Mouse (Mus musculus): ENCODE results near the gene Frmd4a. TPM values are rescaled to one million over a fixed set of nuclear protein-coding genes. Genes with fewer than 3 reads are reported as not detected.

Frmd4a gene
- total and polyA plus RNA-seq, 3 experiments = 10.4 to 21.0 (median 20.0) TPM

DNA sequence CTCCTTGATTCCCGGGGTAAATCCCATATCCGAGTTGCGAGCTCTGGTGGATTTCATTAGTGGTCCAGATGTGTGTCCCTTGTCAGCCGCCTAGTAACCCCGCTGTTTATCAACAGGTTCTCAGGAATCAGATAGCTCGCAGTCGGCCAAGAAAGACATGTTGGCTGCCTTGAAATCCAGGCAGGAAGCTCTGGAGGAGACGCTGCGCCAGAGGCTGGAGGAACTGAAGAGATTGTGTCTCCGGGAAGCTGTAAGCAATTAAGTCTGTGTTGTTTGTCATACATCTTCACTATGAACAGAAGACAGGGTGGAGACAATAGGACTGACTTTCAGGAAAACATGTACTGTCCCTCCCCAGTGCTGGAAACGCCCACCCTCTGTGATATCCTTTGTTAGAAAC lies 568.7 kb downstream of the Frmd4a start:
- no peaks in the 10 kb centered on the region for H3K79me2 ChIP-seq (replicated peaks; ENCODE audit: control insufficient read depth, insufficient read depth, low read length)
- H3K27me3 ChIP-seq (ENCODE audit: control insufficient read depth, insufficient read depth, low read length) = no peaks in the 10 kb centered on the region
- H3K27ac ChIP-seq = peak overlapping the region; percentile 65
- H3K9ac ChIP-seq (ENCODE audit: low read depth, low read length) = no peak overlapping the region
- H3K4me3 ChIP-seq = 0 out of 2 replicates have a peak overlapping the region, but pooled peaks have one; percentile 3
- peak; percentile 51 to 67 for DNase-seq
- 33% methylated on average over 11 of the region's 11 CpGs for WGBS
- H3K4me1 ChIP-seq (ENCODE audit: control insufficient read depth, insufficient read depth, low read length) = peaks cover 4% of the 10 kb centered on the region
- TF ChIP-seq EP300 (IDR thresholded peaks at IDR 0.05; ENCODE audit: insufficient read depth, low read depth, low read length) (0 out of 2 replicates have a peak, but pooled peaks have one; percentile 33), POLR2A (IDR thresholded peaks at IDR 0.05; ENCODE audit: insufficient read depth, low read depth, low read length) (no peak)
- intact Hi-C loops (cut with DNase I) = no loop called here
- peaks cover 9% of the 10 kb centered on the region for H3K36me3 ChIP-seq (ENCODE audit: control insufficient read depth, insufficient read depth, low read length)

DNA sequence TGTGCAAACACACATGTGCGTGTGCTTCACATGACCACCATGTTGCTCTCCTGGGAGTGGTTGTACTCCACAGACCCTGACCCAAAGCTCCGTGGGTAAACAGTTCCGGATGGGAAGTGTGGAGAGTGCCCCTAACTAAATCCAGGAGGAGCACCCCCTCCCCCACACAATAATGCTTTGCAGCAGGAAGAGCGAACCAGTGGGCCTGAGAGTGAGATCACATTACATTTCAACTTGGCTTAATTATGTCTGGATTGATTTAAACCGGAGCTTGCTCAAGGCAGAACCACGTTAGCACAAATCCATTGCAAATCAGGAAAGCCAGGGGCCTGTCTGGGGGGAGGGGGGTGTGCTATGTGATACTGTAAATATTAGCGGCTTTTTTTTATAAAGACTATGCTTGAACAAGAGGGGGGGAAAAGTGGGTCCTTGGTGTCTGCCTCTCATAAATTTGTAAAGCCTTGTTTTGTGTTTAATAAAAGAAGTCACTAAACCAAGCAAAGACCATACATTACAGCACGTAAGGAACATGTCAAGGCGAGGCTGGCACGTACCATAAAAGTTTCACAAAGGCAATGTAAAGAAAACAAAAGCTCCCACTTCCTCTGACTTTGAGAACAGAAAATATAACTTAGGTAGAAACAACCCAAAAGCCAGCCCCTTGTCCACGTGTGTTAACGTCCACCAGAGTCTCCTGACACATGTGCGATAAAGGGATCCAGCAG lies 570.3 kb downstream of the Frmd4a start:
- intact Hi-C loops (cut with DNase I) = no loop called here
- no peak for DNase-seq
- Histone ChIP-seq H3K4me1 (ENCODE audit: control insufficient read depth, insufficient read depth, low read length) (peaks cover 12% of the 10 kb centered on the region), H3K36me3 (ENCODE audit: control insufficient read depth, insufficient read depth, low read length) (peaks cover 17% of the 10 kb centered on the region), H3K79me2 (replicated peaks; ENCODE audit: control insufficient read depth, insufficient read depth, low read length) (no peaks in the 10 kb centered on the region), H3K27ac (no peak overlapping the region), H3K9ac (ENCODE audit: low read depth, low read length) (no peak overlapping the region), H3K27me3 (ENCODE audit: control insufficient read depth, insufficient read depth, low read length) (no peaks in the 10 kb centered on the region), H3K4me3 (no peak overlapping the region)
- TF ChIP-seq CTCF (IDR thresholded peaks at IDR 0.05) (no peak), POLR2A (IDR thresholded peaks at IDR 0.05; ENCODE audit: insufficient read depth, low read depth, low read length) (no peak), EP300 (IDR thresholded peaks at IDR 0.05; ENCODE audit: insufficient read depth, low read depth, low read length) (no peak)
- 75% methylated on average over 13 of the region's 13 CpGs for WGBS

DNA sequence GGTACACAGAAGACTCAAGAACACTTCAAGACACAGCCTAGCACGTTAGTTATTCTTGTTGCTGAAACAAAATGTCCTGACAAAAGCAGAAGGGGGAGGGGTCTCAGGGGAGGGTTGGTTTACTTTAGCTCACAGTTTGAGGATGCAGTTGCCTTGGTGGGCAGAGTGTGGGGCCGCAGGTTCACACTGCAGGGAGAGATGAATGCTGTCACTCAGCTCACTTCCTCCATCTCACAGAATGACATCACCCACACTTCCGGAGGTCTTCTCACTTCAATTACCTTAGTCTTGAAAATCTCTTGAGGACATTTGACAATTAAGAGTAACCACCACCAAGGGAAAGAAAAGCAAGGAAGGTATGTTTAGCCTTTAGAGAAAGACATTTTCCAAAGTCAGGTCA lies 574.1 kb downstream of the Frmd4a start:
- H3K36me3 ChIP-seq (ENCODE audit: control insufficient read depth, insufficient read depth, low read length) = peaks cover 22% of the 10 kb centered on the region

DNA sequence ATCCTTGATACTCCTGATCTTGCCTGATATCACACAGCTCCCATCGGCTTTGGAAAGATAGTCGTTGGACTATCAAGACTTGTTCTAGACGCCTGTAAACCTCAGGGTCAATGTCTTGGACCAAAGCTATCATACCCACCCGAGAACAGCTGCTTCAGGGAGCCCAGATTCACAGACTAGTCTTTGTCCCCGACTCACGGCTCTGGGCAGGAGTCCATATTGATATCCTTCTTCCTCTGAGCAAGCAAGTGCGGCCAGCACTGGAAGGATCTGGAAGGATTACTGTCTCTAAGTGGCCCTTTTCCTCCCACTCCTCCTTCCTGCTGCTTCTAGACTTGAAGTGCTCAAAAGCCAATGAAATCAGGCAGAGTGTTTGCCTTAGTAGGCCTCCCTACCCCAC lies 575.1 kb downstream of the Frmd4a start:
- Histone ChIP-seq H3K27ac (peak overlapping the region; percentile 72), H3K4me1 (ENCODE audit: control insufficient read depth, insufficient read depth, low read length) (peaks cover 14% of the 10 kb centered on the region), H3K36me3 (ENCODE audit: control insufficient read depth, insufficient read depth, low read length) (peaks cover 19% of the 10 kb centered on the region), H3K27me3 (ENCODE audit: control insufficient read depth, insufficient read depth, low read length) (no peaks in the 10 kb centered on the region), H3K9ac (ENCODE audit: low read depth, low read length) (no peak overlapping the region), H3K79me2 (replicated peaks; ENCODE audit: control insufficient read depth, insufficient read depth, low read length) (no peaks in the 10 kb centered on the region), H3K4me3 (no peak overlapping the region)
- no peak for TF ChIP-seq EP300 (IDR thresholded peaks at IDR 0.05; ENCODE audit: insufficient read depth, low read depth, low read length)
- TF ChIP-seq CTCF (IDR thresholded peaks at IDR 0.05) = no peak
- TF ChIP-seq POLR2A (IDR thresholded peaks at IDR 0.05; ENCODE audit: insufficient read depth, low read depth, low read length) = no peak
- WGBS = 35% methylated on average over 7 of the region's 7 CpGs
- peak in 1 of 2 experiments; percentile 66 for DNase-seq
- intact Hi-C loops (cut with DNase I) = loop anchor here (2.0 to 10.0 kb wide), 3 partner anchors 34 to 158 kb away; no protein-coding TSS in a partner anchor

More for the DNA sequence above, 574.1 kb downstream of the Frmd4a start:
- intact Hi-C loops (cut with DNase I) = loop anchor here (2.0 to 10.0 kb wide), 3 partner anchors 33 to 157 kb away; no protein-coding TSS in a partner anchor
- no peak for DNase-seq
- Histone ChIP-seq H3K79me2 (replicated peaks; ENCODE audit: control insufficient read depth, insufficient read depth, low read length) (no peaks in the 10 kb centered on the region), H3K4me3 (no peak overlapping the region), H3K9ac (ENCODE audit: low read depth, low read length) (no peak overlapping the region), H3K27ac (peak overlapping the region; percentile 72), H3K4me1 (ENCODE audit: control insufficient read depth, insufficient read depth, low read length) (peaks cover 14% of the 10 kb centered on the region), H3K27me3 (ENCODE audit: control insufficient read depth, insufficient read depth, low read length) (no peaks in the 10 kb centered on the region)
- TF ChIP-seq POLR2A (IDR thresholded peaks at IDR 0.05; ENCODE audit: insufficient read depth, low read depth, low read length) = no peak
- no peak for TF ChIP-seq EP300 (IDR thresholded peaks at IDR 0.05; ENCODE audit: insufficient read depth, low read depth, low read length)
- no peak for TF ChIP-seq CTCF (IDR thresholded peaks at IDR 0.05)
- WGBS = 40% methylated on average over 3 of the region's 3 CpGs

DNA sequence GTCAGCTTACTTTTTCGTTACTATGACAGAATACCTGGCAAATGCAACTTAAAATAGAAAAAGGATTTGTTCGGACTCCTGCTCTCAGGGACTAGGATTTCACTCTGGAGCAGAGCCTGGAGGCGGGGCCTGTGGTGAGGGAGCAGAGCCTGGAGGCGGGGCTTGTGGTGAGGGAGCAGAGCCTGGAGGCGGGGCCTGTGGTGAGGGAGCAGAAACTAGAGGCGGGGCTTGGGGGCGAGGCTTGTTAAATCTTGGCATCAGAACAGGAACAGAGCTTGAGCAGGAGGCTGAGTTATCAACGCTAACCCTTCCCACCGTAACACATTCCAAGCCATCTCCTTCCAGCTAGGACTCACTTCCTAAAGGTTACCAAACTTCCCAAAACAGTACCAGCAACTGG lies 575.9 kb downstream of the Frmd4a start:
- Histone ChIP-seq H3K36me3 (ENCODE audit: control insufficient read depth, insufficient read depth, low read length) (peaks cover 19% of the 10 kb centered on the region), H3K27me3 (ENCODE audit: control insufficient read depth, insufficient read depth, low read length) (no peaks in the 10 kb centered on the region), H3K27ac (peak overlapping the region; percentile 72), H3K79me2 (replicated peaks; ENCODE audit: control insufficient read depth, insufficient read depth, low read length) (no peaks in the 10 kb centered on the region), H3K9ac (ENCODE audit: low read depth, low read length) (0 out of 2 replicates have a peak overlapping the region, but pooled peaks have one; percentile 4), H3K4me3 (no peak overlapping the region), H3K4me1 (ENCODE audit: control insufficient read depth, insufficient read depth, low read length) (peaks cover 14% of the 10 kb centered on the region)
- peak; percentile 84 to 87 for DNase-seq
- TF ChIP-seq CTCF (IDR thresholded peaks at IDR 0.05) (no peak), POLR2A (IDR thresholded peaks at IDR 0.05; ENCODE audit: insufficient read depth, low read depth, low read length) (no peak; the same call in 1 of the 2 replicates), EP300 (IDR thresholded peaks at IDR 0.05; ENCODE audit: insufficient read depth, low read depth, low read length) (no peak)
- intact Hi-C loops (cut with DNase I) = loop anchor here (2.0 to 10.0 kb wide), 3 partner anchors 35 to 159 kb away; no protein-coding TSS in a partner anchor
- WGBS = 18% methylated on average over 9 of the region's 9 CpGs
